Mouse (Mus musculus) fibroblast of lung, adult 2 months (primary cell): ENCODE results near the gene Trh.

Source experiments
- DNase-seq: peaks from one replicate; pipeline ENCODE4 v3.0.0-alpha.2; 2011; ENCODE audit warnings: low read depth

Trh gene

GRCm38 (mm10) chr6:92244591-92244990 is at the start of gene Trh:
Gene Trh (minus strand): TSS chr6:92244650.
- no peak for DNase-seq

- DNase-seq: peak; percentile 17
Measured at GRCm38 (mm10) chr6:92290826-92291225, 46.4 kb upstream of the Trh start.

GRCm38 (mm10) chr6:92286889-92287288 is 42.4 kb upstream of the Trh start:
- DNase-seq: no peak

GRCm38 (mm10) chr6:92286258-92286888 is 41.9 kb upstream of the Trh start:
- DNase-seq: peak; percentile 30

GRCm38 (mm10) chr6:92285559-92285958 is 41.1 kb upstream of the Trh start:
- no peak for DNase-seq

GRCm38 (mm10) chr6:92277179-92277578 is 32.7 kb upstream of the Trh start:
- no peak for DNase-seq

GRCm38 (mm10) chr6:92273652-92274322 is 29.3 kb upstream of the Trh start:
- no peak for DNase-seq

GRCm38 (mm10) chr6:92272601-92273000 is 28.2 kb upstream of the Trh start:
- DNase-seq: no peak

GRCm38 (mm10) chr6:92269019-92269418 is 24.6 kb upstream of the Trh start:
- peak; percentile 33 for DNase-seq

- DNase-seq: no peak
Measured at GRCm38 (mm10) chr6:92268001-92268400, 23.6 kb upstream of the Trh start.

- no peak for DNase-seq
Measured at GRCm38 (mm10) chr6:92261162-92261843, 16.9 kb upstream of the Trh start.

GRCm38 (mm10) chr6:92255346-92255745 is 10.9 kb upstream of the Trh start:
- DNase-seq: no peak

- no peak for DNase-seq
Measured at GRCm38 (mm10) chr6:92253253-92253870, 8.9 kb upstream of the Trh start.

GRCm38 (mm10) chr6:92247215-92247919 is 2.9 kb upstream of the Trh start:
- DNase-seq: no peak

GRCm38 (mm10) chr6:92246335-92246734 is 1.9 kb upstream of the Trh start:
- DNase-seq: no peak

- no peak for DNase-seq
Measured at GRCm38 (mm10) chr6:92241178-92241906, 3.1 kb downstream of the Trh start.

GRCm38 (mm10) chr6:92235036-92235435 is 9.4 kb downstream of the Trh start:
- DNase-seq: no peak

GRCm38 (mm10) chr6:92231762-92232161 is 12.7 kb downstream of the Trh start:
- DNase-seq: no peak

GRCm38 (mm10) chr6:92231356-92231755 is 13.1 kb downstream of the Trh start:
- no peak for DNase-seq

- no peak for DNase-seq
Measured at GRCm38 (mm10) chr6:92229586-92229985, 14.9 kb downstream of the Trh start.

- DNase-seq: no peak
Measured at GRCm38 (mm10) chr6:92229103-92229502, 15.3 kb downstream of the Trh start.
